ENCODE assay signal across 9 mouse cellular contexts in genomic region chr5:34647581-34647980, GRCm38 (mm10). TPM values are rescaled to one million over a fixed set of nuclear protein-coding genes. Genes with fewer than 3 reads are reported as not detected.
DNase-seq lines count a peak whose midpoint lies in the region; ATAC-seq and TF ChIP-seq lines count a peak whose summit lies in the region.
"Had no signal": no experiment of that assay in that cellular context is flagged by ENCODE, and none has a peak within 500 bp of the region (broad histone marks: within the 10 kb centered on the region; RNA-seq: fewer than 3 reads in every experiment).

No protein-coding gene starts in this region.

- no peak overlapping the region for H3K4me2 ChIP-seq in kidney, embryonic 16.5 days (replicated peaks; ENCODE audit: low read depth, low read length)
- H3K4me2 ChIP-seq in midbrain, postnatal 0 days (ENCODE audit: low read depth, low read length, poor library complexity, severe bottlenecking) = no peak overlapping the region
- H3K4me2 ChIP-seq: lung, embryonic 15.5 days had no signal

- H3K27ac ChIP-seq in kidney, adult 2 months (ENCODE audit: insufficient read depth, low read depth, low read length) = no peak overlapping the region
- H3K27ac ChIP-seq in kidney, embryonic 16.5 days (ENCODE audit: low read length) = no peak overlapping the region
- H3K27ac ChIP-seq in midbrain, postnatal 0 days (ENCODE audit: low read depth, low read length) = no peak overlapping the region
- H3K27ac ChIP-seq: lung, embryonic 15.5 days had no signal

- 51% methylated on average over 4 of the region's 4 CpGs for WGBS in kidney, adult 2 months
- 54% methylated on average over 4 of the region's 4 CpGs for WGBS in kidney, embryonic 16.5 days
- WGBS in midbrain, postnatal 0 days = 47% methylated on average over 4 of the region's 4 CpGs

- H3K36me3 ChIP-seq in kidney, adult 2 months (ENCODE audit: control insufficient read depth, insufficient read depth, low read length) = peaks cover 5% of the 10 kb centered on the region
- H3K36me3 ChIP-seq in kidney, embryonic 16.5 days (ENCODE audit: insufficient read depth, low read length) = peaks cover 73% of the 10 kb centered on the region
- peaks cover 98% of the 10 kb centered on the region for H3K36me3 ChIP-seq in G1E (replicated peaks)
- H3K36me3 ChIP-seq in midbrain, postnatal 0 days (ENCODE audit: insufficient read depth, low read length) = peaks cover 81% of the 10 kb centered on the region

- no peak for TF ChIP-seq POLR2A in kidney, adult 2 months (IDR thresholded peaks at IDR 0.05; ENCODE audit: low read depth, low read length)

- no peak overlapping the region for H3K4me3 ChIP-seq in kidney, adult 2 months (ENCODE audit: insufficient read depth, low read depth, low read length)
- H3K4me3 ChIP-seq in kidney, embryonic 16.5 days (ENCODE audit: low read length) = no peak overlapping the region
- no peak overlapping the region for H3K4me3 ChIP-seq in G1E (ENCODE audit: low read depth, low read length)
- H3K4me3 ChIP-seq in midbrain, postnatal 0 days (ENCODE audit: low read depth, low read length) = no peak overlapping the region
- H3K4me3 ChIP-seq: lung, embryonic 15.5 days had no signal

- peak; percentile 78 for TF ChIP-seq CTCF in kidney, adult 2 months (conservative IDR thresholded peaks at IDR 0.05; ENCODE audit: insufficient read depth, insufficient read length, low read depth, low read length)
- TF ChIP-seq CTCF in G1E (IDR thresholded peaks at IDR 0.05; ENCODE audit: low read depth, low read length) = peak; percentile 87
- TF ChIP-seq CTCF in midbrain, postnatal 0 days (IDR thresholded peaks at IDR 0.05) = peak; percentile 79

- no peaks in the 10 kb centered on the region for H3K4me1 ChIP-seq in kidney, adult 2 months (ENCODE audit: control insufficient read depth, insufficient read depth, low read length)
- H3K4me1 ChIP-seq in kidney, embryonic 16.5 days (ENCODE audit: insufficient read depth, low read length) = no peaks in the 10 kb centered on the region
- H3K4me1 ChIP-seq in G1E (ENCODE audit: insufficient read depth, low read depth, low read length) = peaks cover 8% of the 10 kb centered on the region; the same call in 1 of the 2 replicates
- H3K4me1 ChIP-seq in midbrain, postnatal 0 days (ENCODE audit: insufficient read depth, low read length) = no peaks in the 10 kb centered on the region
- H3K4me1 ChIP-seq: lung, embryonic 15.5 days had no signal

- no peak overlapping the region for H3K9ac ChIP-seq in kidney, embryonic 16.5 days (replicated peaks; ENCODE audit: low read length)
- no peak overlapping the region for H3K9ac ChIP-seq in midbrain, postnatal 0 days (replicated peaks; ENCODE audit: low read length, poor library complexity, severe bottlenecking)
- H3K9ac ChIP-seq: lung, embryonic 15.5 days had no signal

- H3K9me3 ChIP-seq in kidney, embryonic 16.5 days (ENCODE audit: low read length) = no peaks in the 10 kb centered on the region
- no peaks in the 10 kb centered on the region for H3K9me3 ChIP-seq in G1E (replicated peaks)
- H3K9me3 ChIP-seq in midbrain, postnatal 0 days (ENCODE audit: low read length) = no peaks in the 10 kb centered on the region
- H3K9me3 ChIP-seq: lung, embryonic 15.5 days had no signal

- no peak for ATAC-seq in kidney, embryonic 16.5 days (ENCODE audit: low FRiP score, low TSS enrichment)
- peak; percentile 34; the same call in 1 of the 2 replicates for ATAC-seq in G1E (ENCODE audit: extremely low read depth, insufficient number of reproducible peaks, low FRiP score, poor library complexity, severe bottlenecking)
- no peak for ATAC-seq in midbrain, postnatal 0 days (ENCODE audit: low FRiP score)

- DNase-seq in kidney, adult 2 months = peak; percentile 69
- no peak for DNase-seq in G1E (ENCODE audit: low spot score)
- peak; percentile 70 for DNase-seq in cerebellum, adult 8-10 months
- DNase-seq in gastrocnemius, postnatal 14 days = peak; percentile 36
- peak; percentile 67 to 76 for DNase-seq in left cerebral cortex, postnatal 14 days (ENCODE audit: low spot score in 2 of 2)
- peak; percentile 71 for DNase-seq in midbrain, postnatal 0 days (ENCODE audit: low spot score)
- peak; percentile 65 to 70 for DNase-seq in thymus, postnatal 36 days

- no peaks in the 10 kb centered on the region for H3K27me3 ChIP-seq in kidney, adult 2 months (replicated peaks; ENCODE audit: control insufficient read depth, insufficient read depth, low read length)
- no peaks in the 10 kb centered on the region for H3K27me3 ChIP-seq in kidney, embryonic 16.5 days (ENCODE audit: insufficient read depth, low read length)
- H3K27me3 ChIP-seq in G1E (ENCODE audit: insufficient read depth, low read length) = no peaks in the 10 kb centered on the region
- no peaks in the 10 kb centered on the region for H3K27me3 ChIP-seq in midbrain, postnatal 0 days (ENCODE audit: insufficient read depth, low read length)
- H3K27me3 ChIP-seq: lung, embryonic 15.5 days had no signal

- intact Hi-C loops in gastrocnemius, postnatal 14 days (cut with DNase I; ENCODE audit: low total_unique reads) = no loop called here
- intact Hi-C loops in left cerebral cortex, postnatal 14 days (cut with DNase I) = loop anchor here (10.0 kb wide), 2 partner anchors 293 to 553 kb away; no protein-coding TSS in a partner anchor

RNA-seq across cellular contexts. Expression of gene Mfsd10, which starts 10.6 kb away (rescaled TPM):
- 55.6 and 77.2 TPM in 2 replicates for polyA plus RNA-seq in kidney, adult 2 months (2012; rRNA removed)
- polyA plus RNA-seq in kidney, embryonic 16.5 days (2015; fragmentation: Nextera tagmentation; extraction: Ambion mirVana) = 154 and 156 TPM in 2 replicates
- total RNA-seq in G1E (2014; fragmentation: Nextera tagmentation) = 49.6 and 50.8 TPM in 2 replicates
- 44.6 and 61.3 TPM in 2 replicates for total RNA-seq in G1E (2017)
- polyA plus RNA-seq in G1E (2012) = 192 and 260 TPM in 2 replicates
- 1 to 10 TPM; 6.9 to 9.2 TPM for total RNA-seq in gastrocnemius, postnatal 14 days (2021)
- 10 to 100 TPM; 39.9 to 42.8 TPM for total RNA-seq in left cerebral cortex, postnatal 14 days (2021)
- total RNA-seq in midbrain, postnatal 0 days (2014; rRNA removed) = 90.9 and 101 TPM in 2 replicates
- 95.7 and 107 TPM in 2 replicates for polyA plus RNA-seq in midbrain, postnatal 0 days (2015; fragmentation: Nextera tagmentation; extraction: Ambion mirVana)

RNA-seq across cellular contexts. Expression of gene Nop14, which starts 12.4 kb away (rescaled TPM):
- 9.6 and 10.2 TPM in 2 replicates for polyA plus RNA-seq in kidney, adult 2 months (2012; rRNA removed)
- polyA plus RNA-seq in kidney, embryonic 16.5 days (2015; fragmentation: Nextera tagmentation; extraction: Ambion mirVana) = 24.5 and 24.8 TPM in 2 replicates
- total RNA-seq in G1E (2014; fragmentation: Nextera tagmentation) = 56.8 and 82.3 TPM in 2 replicates
- 39.7 and 48.1 TPM in 2 replicates for total RNA-seq in G1E (2017)
- 34.6 and 39.5 TPM in 2 replicates for polyA plus RNA-seq in G1E (2012)
- total RNA-seq in gastrocnemius, postnatal 14 days (2021) = 10 to 100 TPM in 1 of 2 experiments, 1 to 10 TPM in 1; 8.0 to 11.3 TPM
- total RNA-seq in left cerebral cortex, postnatal 14 days (2021) = 10 to 100 TPM; 13.5 to 13.7 TPM
- 9.9 and 17.8 TPM in 2 replicates for total RNA-seq in midbrain, postnatal 0 days (2014; rRNA removed)
- polyA plus RNA-seq in midbrain, postnatal 0 days (2015; fragmentation: Nextera tagmentation; extraction: Ambion mirVana) = 19.4 and 22.1 TPM in 2 replicates

RNA-seq across cellular contexts. Expression of gene Grk4, which starts 12.6 kb away (rescaled TPM):
- 0.84 and 1.5 TPM in 2 replicates for polyA plus RNA-seq in kidney, adult 2 months (2012; rRNA removed)
- 2.3 and 2.7 TPM in 2 replicates for polyA plus RNA-seq in kidney, embryonic 16.5 days (2015; fragmentation: Nextera tagmentation; extraction: Ambion mirVana)
- total RNA-seq in G1E (2014; fragmentation: Nextera tagmentation) = 1.2 and 5.9 TPM in 2 replicates
- 0.16 and 2.5 TPM in 2 replicates for total RNA-seq in G1E (2017)
- polyA plus RNA-seq in G1E (2012) = 0.17 and 0.34 TPM in 2 replicates
- under 1 TPM; 0.64 to 0.96 TPM for total RNA-seq in gastrocnemius, postnatal 14 days (2021)
- 1 to 10 TPM; 3.4 to 4.0 TPM for total RNA-seq in left cerebral cortex, postnatal 14 days (2021)
- total RNA-seq in midbrain, postnatal 0 days (2014; rRNA removed) = 3.0 and 4.2 TPM in 2 replicates
- 4.2 and 4.8 TPM in 2 replicates for polyA plus RNA-seq in midbrain, postnatal 0 days (2015; fragmentation: Nextera tagmentation; extraction: Ambion mirVana)
